ENCODE assay signal across 11 mouse cellular contexts in genomic region chr11:115265771-115266399, GRCm38 (mm10). TPM values are rescaled to one million over a fixed set of nuclear protein-coding genes. Genes with fewer than 3 reads are reported as not detected.
DNase-seq lines count a peak whose midpoint lies in the region; ATAC-seq lines count a peak whose summit lies in the region.
"Had no signal": no experiment of that assay in that cellular context is flagged by ENCODE, and none has a peak within 500 bp of the region (broad histone marks: within the 10 kb centered on the region; RNA-seq: fewer than 3 reads in every experiment).

No protein-coding gene starts in this region.

- DNase-seq in adrenal gland, adult 2 months = peak; percentile 33
- DNase-seq in adrenal gland, adult 8-10 months = no peak
- no peak for DNase-seq in liver, embryonic 11.5 days (ENCODE audit: low spot score)
- no peak for DNase-seq in liver
- no peak for DNase-seq in spleen, adult 12 weeks (ENCODE audit: low spot score)
- no peak for DNase-seq in embryo, embryonic 9.5 days (ENCODE audit: extremely low spot score)
- DNase-seq: kidney, adult 8-10 months had no signal

- no peak overlapping the region for H3K27ac ChIP-seq in liver, embryonic 11.5 days (ENCODE audit: low read depth, low read length)
- H3K27ac ChIP-seq in forebrain, embryonic 15.5 days (replicated peaks) = no peak overlapping the region
- H3K27ac ChIP-seq in midbrain, embryonic 12.5 days (replicated peaks) = no peak overlapping the region

- peak overlapping the region; percentile 43 for H3K4me3 ChIP-seq in liver, embryonic 11.5 days (ENCODE audit: low read depth, low read length)
- peak overlapping the region; percentile 31; the same call in 1 of the 2 replicates for H3K4me3 ChIP-seq in forebrain, embryonic 15.5 days
- H3K4me3 ChIP-seq in midbrain, embryonic 12.5 days = peak overlapping the region; percentile 31; the same call in 1 of the 2 replicates

- ATAC-seq in liver, embryonic 11.5 days (replicated peaks; ENCODE audit: low FRiP score) = no peak
- ATAC-seq in forebrain, embryonic 15.5 days (replicated peaks) = no peak
- ATAC-seq in midbrain, embryonic 12.5 days (ENCODE audit: low FRiP score, low read depth) = no peak
- ATAC-seq: activated CD4-positive, CD25-positive, alpha-beta regulatory T cell, adult 4 months had no signal

- H3K36me3 ChIP-seq in liver, embryonic 11.5 days (ENCODE audit: control insufficient read depth, insufficient read depth, low read length) = no peaks in the 10 kb centered on the region; the same call in 1 of the 2 replicates
- peaks cover 14% of the 10 kb centered on the region for H3K36me3 ChIP-seq in forebrain, embryonic 15.5 days
- H3K36me3 ChIP-seq in midbrain, embryonic 12.5 days = peaks cover 13% of the 10 kb centered on the region

- H3K4me1 ChIP-seq in liver, embryonic 11.5 days (replicated peaks; ENCODE audit: control insufficient read depth, insufficient read depth, low read length) = peaks cover 7% of the 10 kb centered on the region; the same call in 1 of the 2 replicates
- peaks cover 30% of the 10 kb centered on the region for H3K4me1 ChIP-seq in forebrain, embryonic 15.5 days
- peaks cover 30% of the 10 kb centered on the region for H3K4me1 ChIP-seq in midbrain, embryonic 12.5 days

- H3K9ac ChIP-seq in liver, embryonic 11.5 days (ENCODE audit: low read depth, low read length) = no peak overlapping the region
- no peak overlapping the region for H3K9ac ChIP-seq in forebrain, embryonic 15.5 days (replicated peaks)
- no peak overlapping the region for H3K9ac ChIP-seq in midbrain, embryonic 12.5 days (replicated peaks)

- peaks cover 73% of the 10 kb centered on the region for H3K27me3 ChIP-seq in liver, embryonic 11.5 days (replicated peaks; ENCODE audit: control insufficient read depth, insufficient read depth, low read length)
- peaks cover 68% of the 10 kb centered on the region for H3K27me3 ChIP-seq in forebrain, embryonic 15.5 days
- H3K27me3 ChIP-seq in midbrain, embryonic 12.5 days = peaks cover 88% of the 10 kb centered on the region

- WGBS in liver, embryonic 11.5 days = 7% methylated on average over 20 of the region's 20 CpGs
- WGBS in forebrain, embryonic 15.5 days = 4% methylated on average over 20 of the region's 20 CpGs
- WGBS in midbrain, embryonic 12.5 days = 4% methylated on average over 20 of the region's 20 CpGs

- H3K9me3 ChIP-seq in liver, embryonic 11.5 days (ENCODE audit: control insufficient read depth, low read length) = no peaks in the 10 kb centered on the region
- H3K9me3 ChIP-seq in forebrain, embryonic 15.5 days = no peaks in the 10 kb centered on the region
- H3K9me3 ChIP-seq in midbrain, embryonic 12.5 days = no peaks in the 10 kb centered on the region

- peak overlapping the region; percentile 63 for H3K4me2 ChIP-seq in liver, embryonic 11.5 days
- no peak overlapping the region; the same call in 1 of the 2 replicates for H3K4me2 ChIP-seq in forebrain, embryonic 15.5 days (replicated peaks)
- peak overlapping the region; percentile 53; the same call in 1 of the 2 replicates for H3K4me2 ChIP-seq in midbrain, embryonic 12.5 days (replicated peaks)

RNA-seq across cellular contexts. Expression of gene Grin2c, which starts 1.2 kb away (rescaled TPM):
- total RNA-seq in adrenal gland, adult 2 months (2021) = 1 to 10 TPM; 2.3 to 9.4 TPM
- 13.8 and 25.5 TPM in 2 replicates for polyA plus RNA-seq in adrenal gland, adult 2 months (2012; rRNA removed)
- total RNA-seq in adrenal gland, adult 8-10 months (2022) = 10 to 100 TPM in 2 of 4 experiments, 1 to 10 TPM in 2; 2.2 to 32.8 (median 13.6) TPM
- 0.75 and 0.89 TPM in 2 replicates for polyA plus RNA-seq in liver, embryonic 11.5 days (2014; fragmentation: Nextera tagmentation; extraction: Ambion mirVana)
- polyA plus RNA-seq in forebrain, embryonic 15.5 days (2015; fragmentation: Nextera tagmentation; extraction: Ambion mirVana) = 0.22 and 0.23 TPM in 2 replicates
- 0.06 and 0.17 TPM in 2 replicates for polyA plus RNA-seq in midbrain, embryonic 12.5 days (2016; fragmentation: Nextera tagmentation; extraction: Ambion mirVana)
- polyA plus RNA-seq: activated CD4-positive, CD25-positive, alpha-beta regulatory T cell, adult 4 months had no signal

RNA-seq across cellular contexts. Expression of gene Fdxr, which starts 11.0 kb away (rescaled TPM):
- total RNA-seq in adrenal gland, adult 2 months (2021) = 1,000 to 10,000 TPM; 1,196 to 1,476 TPM
- 2,178 and 2,420 TPM in 2 replicates for polyA plus RNA-seq in adrenal gland, adult 2 months (2012; rRNA removed)
- 1,000 to 10,000 TPM; 1,501 to 2,268 (median 1,689) TPM for total RNA-seq in adrenal gland, adult 8-10 months (2022)
- polyA plus RNA-seq in liver, embryonic 11.5 days (2014; fragmentation: Nextera tagmentation; extraction: Ambion mirVana) = 25.0 and 25.7 TPM in 2 replicates
- 23.9 and 24.0 TPM in 2 replicates for polyA plus RNA-seq in forebrain, embryonic 15.5 days (2015; fragmentation: Nextera tagmentation; extraction: Ambion mirVana)
- polyA plus RNA-seq in midbrain, embryonic 12.5 days (2016; fragmentation: Nextera tagmentation; extraction: Ambion mirVana) = 15.9 and 18.4 TPM in 2 replicates

RNA-seq across cellular contexts. Expression of gene Fads6, which starts 31.6 kb away (rescaled TPM):
- total RNA-seq in adrenal gland, adult 2 months (2021) = 10 to 100 TPM; 56.7 to 76.5 TPM
- polyA plus RNA-seq in adrenal gland, adult 2 months (2012; rRNA removed) = 87.7 and 93.1 TPM in 2 replicates
- 100 to 1,000 TPM in 2 of 4 experiments, 10 to 100 TPM in 2; 43.3 to 117 (median 82.2) TPM for total RNA-seq in adrenal gland, adult 8-10 months (2022)
- 3.2 and 3.4 TPM in 2 replicates for polyA plus RNA-seq in liver, embryonic 11.5 days (2014; fragmentation: Nextera tagmentation; extraction: Ambion mirVana)
- polyA plus RNA-seq in forebrain, embryonic 15.5 days (2015; fragmentation: Nextera tagmentation; extraction: Ambion mirVana) = 0.37 TPM in 2 replicates
- polyA plus RNA-seq in midbrain, embryonic 12.5 days (2016; fragmentation: Nextera tagmentation; extraction: Ambion mirVana) = 0.11 and 0.18 TPM in 2 replicates

RNA-seq across cellular contexts. Expression of gene Otop2, which starts 41.1 kb away (rescaled TPM):
- total RNA-seq in adrenal gland, adult 2 months (2021) = not detected
- 0.12 TPM in 1 of 2 replicates, not detected in the other for polyA plus RNA-seq in adrenal gland, adult 2 months (2012; rRNA removed)
- total RNA-seq in adrenal gland, adult 8-10 months (2022) = not detected
- polyA plus RNA-seq in liver, embryonic 11.5 days (2014; fragmentation: Nextera tagmentation; extraction: Ambion mirVana) = not detected in 2 replicates
- polyA plus RNA-seq in forebrain, embryonic 15.5 days (2015; fragmentation: Nextera tagmentation; extraction: Ambion mirVana) = 0.08 TPM in 1 of 2 replicates, not detected in the other
- polyA plus RNA-seq in midbrain, embryonic 12.5 days (2016; fragmentation: Nextera tagmentation; extraction: Ambion mirVana) = not detected in 2 replicates
- polyA plus RNA-seq: activated CD4-positive, CD25-positive, alpha-beta regulatory T cell, adult 4 months; embryonic facial prominence, embryonic 11.5 days had no signal

RNA-seq across cellular contexts. Expression of gene Ush1g, which starts 56.0 kb away (rescaled TPM):
- under 1 TPM; 0.49 to 0.69 TPM for total RNA-seq in adrenal gland, adult 2 months (2021)
- polyA plus RNA-seq in adrenal gland, adult 2 months (2012; rRNA removed) = 0.50 and 0.52 TPM in 2 replicates
- 1 to 10 TPM in 2 of 4 experiments, under 1 TPM in 2; 0.52 to 2.3 (median 1.1) TPM for total RNA-seq in adrenal gland, adult 8-10 months (2022)
- 0.52 and 0.64 TPM in 2 replicates for polyA plus RNA-seq in liver, embryonic 11.5 days (2014; fragmentation: Nextera tagmentation; extraction: Ambion mirVana)
- 0.05 TPM in 1 of 2 replicates, not detected in the other for polyA plus RNA-seq in forebrain, embryonic 15.5 days (2015; fragmentation: Nextera tagmentation; extraction: Ambion mirVana)
- 0.05 TPM in 1 of 2 replicates, not detected in the other for polyA plus RNA-seq in midbrain, embryonic 12.5 days (2016; fragmentation: Nextera tagmentation; extraction: Ambion mirVana)
- polyA plus RNA-seq: activated CD4-positive, CD25-positive, alpha-beta regulatory T cell, adult 4 months; embryonic facial prominence, embryonic 11.5 days had no signal

Comparison
In these comparisons a context has a peak if more than half of its experiments do, and no peak if none do; other contexts are left out.
1. RNA of gene Fdxr, which starts 11.0 kb away (polyA plus RNA-seq): 2,178 to 2,420 TPM in adrenal gland, adult 2 months; 25.0 to 25.7 TPM in liver, embryonic 11.5 days, 23.9 to 24.0 TPM in forebrain, embryonic 15.5 days and 15.9 to 18.4 TPM in midbrain, embryonic 12.5 days; every median in the first group is over 10 times any median in the second.
2. RNA of gene Fads6, which starts 31.6 kb away (polyA plus RNA-seq): 87.7 to 93.1 TPM in adrenal gland, adult 2 months; 3.2 to 3.4 TPM in liver, embryonic 11.5 days, 0.37 TPM in forebrain, embryonic 15.5 days and 0.11 to 0.18 TPM in midbrain, embryonic 12.5 days; every median in the first group is over 10 times any median in the second.
3. Peak in every context shown above with its lines, with median percentiles within 50 percentile points of each other: H3K4me3 ChIP-seq.